Mouse (Mus musculus) liver, adult 2 months (tissue): ENCODE results near the gene Ubqln4.

Experiments used
- CTCF ChIP-seq: fragments of 200-500 bp; IDR thresholded peaks from 2 replicates; pipeline ENCODE4 v1.5.1; 2011; ENCODE audit warnings: low read depth, low read length, control low read depth
- POLR2A ChIP-seq: fragments of 200-500 bp; IDR thresholded peaks from 2 replicates; pipeline ENCODE4 v1.6.1; 2011; ENCODE audit warnings: low read length, control low read depth; ENCODE audit not compliant: insufficient read depth; ENCODE audit errors: extremely low read depth

DNA sequence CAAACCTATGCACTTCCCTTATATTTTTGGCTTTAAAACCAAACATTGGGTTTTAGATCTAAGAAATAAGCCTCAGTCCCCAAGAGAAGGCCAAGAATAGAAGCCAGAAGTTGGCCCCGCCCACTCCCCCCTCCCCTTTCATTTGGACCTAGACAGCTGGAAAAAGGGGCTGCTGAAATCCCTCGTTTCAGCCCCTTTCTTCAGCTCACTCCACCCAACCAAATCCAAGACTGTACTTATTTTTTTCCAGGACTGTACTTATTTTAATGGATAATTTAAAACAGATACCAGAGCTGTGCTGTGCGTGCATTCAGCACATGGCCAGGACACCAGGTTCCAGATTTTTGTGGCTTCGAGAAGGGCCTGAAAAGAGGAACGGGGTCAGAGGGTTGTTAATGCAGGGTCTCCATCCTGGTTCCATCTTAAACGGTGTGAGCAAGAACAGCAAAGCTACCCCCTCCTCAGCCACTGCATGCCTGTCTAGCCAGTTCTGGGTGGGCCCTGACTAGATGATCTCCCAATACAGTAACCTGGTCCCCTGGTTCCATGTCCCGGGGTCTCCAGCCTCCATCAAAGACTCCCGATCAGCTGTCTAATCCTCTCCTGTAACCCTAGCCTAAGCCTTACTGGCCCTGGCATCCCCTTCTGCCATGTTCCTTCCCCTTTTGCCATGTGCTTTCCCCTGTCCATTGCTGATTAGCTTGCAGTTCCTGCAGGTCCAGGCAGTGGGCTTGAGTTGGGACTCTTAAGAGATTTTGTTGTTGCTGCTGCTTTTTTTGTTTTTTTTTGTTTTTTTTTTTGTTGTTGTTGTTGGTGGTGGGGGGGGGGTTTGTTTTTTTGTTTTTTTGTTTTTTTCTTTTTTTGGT, 49.4 kb upstream of the Ubqln4 start:
- TF ChIP-seq CTCF: no peak
- TF ChIP-seq POLR2A: no peak
